Mouse (Mus musculus) CH12.LX (cell line): ENCODE data around the gene Vegfc. TPM values are rescaled to one million over a fixed set of nuclear protein-coding genes. Genes with fewer than 3 reads are reported as not detected.

Source experiments
- DNase-seq: peaks from one replicate; pipeline ENCODE4 v3.0.0-alpha.2; 2013; ENCODE audit errors: extremely low read depth
- H3K27ac ChIP-seq: 2 replicates; pipeline ENCODE4 v1.5.1; 2012; ENCODE audit warnings: low read depth, mild to moderate bottlenecking, control low read depth, moderate library complexity; ENCODE audit not compliant: insufficient read depth
- H3K27me3 ChIP-seq: replicated peaks from 2 replicates; pipeline ENCODE3; 2012; ENCODE audit warnings: inconsistent platforms
- H3K36me3 ChIP-seq, 2 experiments: replicated peaks in 1 of 2; 2 replicates each; pipeline versions ENCODE3 to v1.6.1; 2012; ENCODE audit warnings: inconsistent platforms in 1 of 2, low read length in 1 of 2, mild to moderate bottlenecking in 1 of 2, mixed read lengths in 1 of 2, moderate library complexity in 1 of 2; ENCODE audit not compliant: control insufficient read depth in 1 of 2, insufficient read depth in 1 of 2
- H3K4me1 ChIP-seq, 2 experiments: 2 replicates each; pipeline ENCODE4 v1.6.1; 2012; ENCODE audit warnings: inconsistent platforms in 1 of 2, moderate library complexity in 1 of 2; ENCODE audit not compliant: insufficient read depth in 2 of 2, control insufficient read depth in 1 of 2
- H3K4me2 ChIP-seq: 2 replicates; pipeline ENCODE4 v1.6.1; 2012; ENCODE audit warnings: low read depth, mild to moderate bottlenecking, control low read depth; ENCODE audit not compliant: poor library complexity, insufficient read depth, severe bottlenecking
- H3K4me3 ChIP-seq, 3 experiments: fragments of 150-350 bp in 1 of 3; sonication (generic) in 1 of 3; replicated peaks in 1 of 3; 2 replicates each; pipeline versions ENCODE3 to v1.5.1; 2011 to 2012; ENCODE audit warnings: low read depth in 2 of 3, low read length in 2 of 3, mild to moderate bottlenecking in 2 of 3, moderate library complexity in 2 of 3, control low read depth in 1 of 3, improper control_type of control experiment in 1 of 3, inconsistent platforms in 1 of 3, mixed read lengths in 1 of 3; ENCODE audit not compliant: poor library complexity in 1 of 3
- H3K79me2 ChIP-seq: replicated peaks from 2 replicates; pipeline ENCODE4 v1.6.1; 2012; ENCODE audit warnings: mild to moderate bottlenecking, moderate library complexity; ENCODE audit not compliant: control insufficient read depth, poor library complexity, insufficient read depth, severe bottlenecking; ENCODE audit errors: extremely low read depth
- H3K9ac ChIP-seq: 2 replicates; pipeline ENCODE4 v1.6.1; 2012; ENCODE audit warnings: low read depth, mild to moderate bottlenecking, control low read depth, moderate library complexity; ENCODE audit not compliant: insufficient read depth
- H3K9me3 ChIP-seq: replicated peaks from 2 replicates; pipeline ENCODE3; 2012; ENCODE audit warnings: low read length, inconsistent platforms, mixed read lengths
- BHLHE40 ChIP-seq: IDR thresholded peaks from 2 replicates; pipeline ENCODE4 v1.6.1; 2011; ENCODE audit warnings: mild to moderate bottlenecking, low read depth, low read length, improper control_type of control experiment
- CHD2 ChIP-seq: IDR thresholded peaks from 2 replicates; pipeline ENCODE4 v1.6.1; 2011; ENCODE audit warnings: low read length, improper control_type of control experiment
- CTCF ChIP-seq, 2 experiments: IDR thresholded peaks in 1 of 2; conservative IDR thresholded peaks in 1 of 2; 2 replicates each; pipeline ENCODE4 v1.5.1; 2011 to 2012; ENCODE audit warnings: low read depth in 2 of 2, low read length in 2 of 2, improper control_type of control experiment in 1 of 2, inconsistent platforms in 1 of 2, mild to moderate bottlenecking in 1 of 2, moderate library complexity in 1 of 2
- ETS1 ChIP-seq: conservative IDR thresholded peaks from 2 replicates; pipeline ENCODE4 v1.6.1; 2012; ENCODE audit warnings: low read depth, mild to moderate bottlenecking, inconsistent platforms, low read length, improper control_type of control experiment, moderate library complexity
- HCFC1 ChIP-seq: IDR thresholded peaks from 2 replicates; pipeline ENCODE4 v1.6.1; 2012; ENCODE audit warnings: low read depth, mild to moderate bottlenecking, inconsistent platforms, low read length, improper control_type of control experiment
- JUND ChIP-seq: conservative IDR thresholded peaks from 2 replicates; pipeline ENCODE4 v1.6.1; 2011; ENCODE audit warnings: low read depth, low read length, improper control_type of control experiment
- KAT2A ChIP-seq: IDR thresholded peaks from 2 replicates; pipeline ENCODE4 v1.6.1; 2012; ENCODE audit warnings: low read length, improper control_type of control experiment, inconsistent platforms; ENCODE audit not compliant: insufficient replicate concordance
- MAFK ChIP-seq: IDR thresholded peaks from 2 replicates; pipeline ENCODE4 v1.6.1; 2011; ENCODE audit warnings: low read length, improper control_type of control experiment; ENCODE audit not compliant: insufficient replicate concordance
- MAX ChIP-seq: IDR thresholded peaks from 2 replicates; pipeline ENCODE4 v1.6.1; 2011; ENCODE audit warnings: low read length, improper control_type of control experiment
- MEF2A ChIP-seq: IDR thresholded peaks from 2 replicates; pipeline ENCODE4 v1.6.1; 2014; ENCODE audit warnings: low read depth, mild to moderate bottlenecking, inconsistent platforms, low read length, improper control_type of control experiment, borderline replicate concordance
- NRF1 ChIP-seq: IDR thresholded peaks from 2 replicates; pipeline ENCODE4 v1.6.1; 2014; ENCODE audit warnings: low read depth, mild to moderate bottlenecking, inconsistent platforms, low read length, improper control_type of control experiment, moderate library complexity
- PAX5 ChIP-seq: IDR thresholded peaks from 2 replicates; pipeline ENCODE4 v1.6.1; 2012; ENCODE audit warnings: low read length, inconsistent platforms, mixed read lengths
- POLR2A ChIP-seq: IDR thresholded peaks from 2 replicates; pipeline ENCODE4 v1.6.1; 2011; ENCODE audit warnings: low read depth, mild to moderate bottlenecking, improper control_type of control experiment, low read length
- RAD21 ChIP-seq: IDR thresholded peaks from 2 replicates; pipeline ENCODE4 v1.6.1; 2011; ENCODE audit warnings: low read depth, mild to moderate bottlenecking, low read length, improper control_type of control experiment, moderate library complexity
- TBP ChIP-seq: conservative IDR thresholded peaks from 2 replicates; pipeline ENCODE4 v1.6.1; 2011; ENCODE audit warnings: low read depth, low read length, improper control_type of control experiment
- TCF12 ChIP-seq: IDR thresholded peaks from 2 replicates; pipeline ENCODE4 v1.6.1; 2014; ENCODE audit warnings: low read depth, mild to moderate bottlenecking, inconsistent platforms, low read length, improper control_type of control experiment
- UBTF ChIP-seq: IDR thresholded peaks from 2 replicates; pipeline ENCODE4 v1.6.1; 2012; ENCODE audit warnings: low read depth, mild to moderate bottlenecking, inconsistent platforms, low read length, improper control_type of control experiment, moderate library complexity
- ZC3H11A ChIP-seq: IDR thresholded peaks from 2 replicates; pipeline ENCODE4 v1.6.1; 2012; ENCODE audit warnings: low read depth, mild to moderate bottlenecking, inconsistent platforms, low read length, improper control_type of control experiment
- ZMIZ1 ChIP-seq: IDR thresholded peaks from 2 replicates; pipeline ENCODE4 v1.6.1; 2012; ENCODE audit warnings: low read depth, mild to moderate bottlenecking, inconsistent platforms, low read length, improper control_type of control experiment
- dilution Hi-C: fragments of 300-500 bp; cut with MboI; formaldehyde crosslinking; loops from 2 replicates; pipeline ENCODE4 v1.14.3; 2020; ENCODE audit warnings: low sequenced_read_pairs; ENCODE audit not compliant: extremely low pct_unique_long_range_greater_than_20kb, extremely low pct_ligation_motif_present
- in situ Hi-C: fragments of 300-500 bp; cut with MboI; formaldehyde crosslinking; loops from 3 replicates; pipeline ENCODE4 v1.14.3; 2019; ENCODE audit warnings: low sequenced_read_pairs, low pct_ligation_motif_present, low pct_unique_long_range_greater_than_20kb, mixed read lengths
- polyA plus RNA-seq: library from polyadenylated mRNA; unstranded; fragments of >175 nt; gene quantifications from 2 replicates; pipeline ENCODE4 v1.2.1, GENCODE M21; 2012; ENCODE audit warnings: low read depth; ENCODE audit not compliant: insufficient read length
- total RNA-seq, 2 experiments: library from RNA; depleted of rRNA; stranded (reverse); fragments of 300-350 nt in 1 of 2; fragments of >200 nt in 1 of 2; gene quantifications; 2 replicates each; pipeline ENCODE4 v1.2.3; 2012 to 2014

The Vegfc gene
- total and polyA plus RNA-seq, 3 experiments = not detected

DNA sequence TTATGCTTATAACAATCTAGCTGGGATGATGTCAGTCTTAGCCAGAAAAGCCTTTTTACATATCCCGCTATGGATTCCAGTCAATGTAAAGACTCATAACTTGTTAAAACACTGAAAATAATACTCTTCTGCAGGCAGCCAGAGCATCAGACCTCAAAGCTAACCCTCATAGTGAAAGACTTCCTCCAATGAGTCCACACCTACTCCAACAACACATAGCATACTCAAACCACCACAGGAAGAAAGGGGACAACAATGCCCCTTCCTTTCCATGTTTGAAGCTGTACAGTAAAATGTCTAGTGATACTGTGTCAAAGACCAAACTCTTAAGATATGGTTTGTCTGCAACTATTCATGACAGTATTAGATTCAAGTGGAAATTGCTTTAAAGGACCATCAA lies 153.2 kb downstream of the Vegfc start:
- dilution Hi-C loops (no loop called here), in situ Hi-C loops (no loop called here)
- H3K4me2 ChIP-seq = no peak overlapping the region
- no peaks in the 10 kb centered on the region for H3K36me3 ChIP-seq
- H3K27me3 ChIP-seq = no peaks in the 10 kb centered on the region
- no peak overlapping the region for H3K27ac ChIP-seq
- H3K9ac ChIP-seq = no peak overlapping the region
- no peak for DNase-seq
- no peaks in the 10 kb centered on the region for H3K4me1 ChIP-seq
- no peaks in the 10 kb centered on the region for H3K79me2 ChIP-seq
- no peak overlapping the region for H3K4me3 ChIP-seq
- H3K9me3 ChIP-seq = no peaks in the 10 kb centered on the region
- TF ChIP-seq ZMIZ1 (no peak), TBP (no peak), KAT2A (no peak), UBTF (no peak), ZC3H11A (no peak), RAD21 (no peak), JUND (no peak), CHD2 (no peak), POLR2A (no peak), MAX (no peak), HCFC1 (no peak), PAX5 (no peak), MAFK (no peak), ETS1 (no peak), MEF2A (no peak), CTCF (conservative IDR thresholded peaks at IDR 0.05 in 1 of 2, IDR thresholded peaks at IDR 0.05 in 1 of 2; ENCODE audit: low read depth in 2 of 2, low read length in 2 of 2) (no peak), NRF1 (no peak), BHLHE40 (no peak)

DNA sequence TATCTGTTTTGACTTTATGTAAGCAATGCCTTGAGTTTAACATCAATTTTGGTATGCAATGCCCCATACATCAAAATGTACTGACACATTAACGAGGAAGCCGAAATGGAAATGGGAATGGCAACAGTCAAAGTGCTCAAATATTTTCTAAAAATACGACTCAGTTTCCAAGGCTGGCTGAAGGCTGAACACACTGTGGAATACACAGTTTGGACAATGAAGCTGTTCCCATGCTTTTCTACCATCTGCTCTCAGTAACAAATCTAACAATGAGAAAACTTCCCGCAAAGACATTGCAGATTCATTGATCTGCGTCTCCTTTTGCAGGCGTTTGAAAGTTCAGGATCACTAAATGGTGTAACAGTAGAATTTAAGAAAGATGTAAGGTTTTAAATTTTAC lies 155.9 kb downstream of the Vegfc start:
- dilution Hi-C loops = no loop called here
- Histone ChIP-seq H3K36me3 (no peaks in the 10 kb centered on the region), H3K4me3 (no peak overlapping the region), H3K9ac (no peak overlapping the region), H3K79me2 (no peaks in the 10 kb centered on the region), H3K4me2 (no peak overlapping the region), H3K27ac (no peak overlapping the region), H3K4me1 (no peaks in the 10 kb centered on the region), H3K27me3 (no peaks in the 10 kb centered on the region), H3K9me3 (no peaks in the 10 kb centered on the region)
- no peak for TF ChIP-seq TCF12
- no peak for TF ChIP-seq BHLHE40
- no peak for DNase-seq
- in situ Hi-C loops = no loop called here
